Mouse (Mus musculus) heart, postnatal 0 days (tissue): ENCODE measurements around the gene Cmtm4.

ENCODE experiments used
- CTCF ChIP-seq: IDR thresholded peaks from 2 replicates; pipeline ENCODE4 v1.5.1; 2016; ENCODE audit warnings: antibody characterized with exemption, control low read depth, low read depth
- EP300 ChIP-seq: IDR thresholded peaks from 2 replicates; pipeline ENCODE4 v1.6.1; 2016; ENCODE audit warnings: antibody characterized with exemption, low read depth

DNA sequence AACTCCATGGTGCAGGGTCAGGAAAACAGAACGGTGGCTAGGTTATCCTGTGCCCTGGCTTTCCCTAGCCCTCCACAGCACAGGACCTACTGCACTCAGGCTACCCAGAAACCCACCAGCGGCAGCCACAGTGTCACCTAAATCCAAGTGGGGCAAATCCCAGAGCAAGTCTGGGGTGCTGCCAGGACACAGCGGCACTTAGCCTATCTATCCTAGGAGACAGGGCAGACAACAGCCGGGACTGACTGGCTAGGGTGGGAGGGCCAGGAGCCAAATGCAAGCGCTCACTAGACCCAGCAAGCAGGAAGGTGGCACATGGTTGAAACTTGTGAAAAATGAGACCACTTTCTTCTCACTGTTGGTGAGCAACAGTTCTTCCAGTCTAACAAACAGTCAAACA, 46.6 kb downstream of the Cmtm4 start:
- TF ChIP-seq CTCF (no peak), EP300 (no peak)
